Mouse (Mus musculus): ENCODE data around the gene Palld.

The Palld gene

GRCm38 (mm10) chr8:61628938-61629630 is 273.4 kb downstream of the Palld start:
- Histone ChIP-seq H3K9me3 (ENCODE audit: low read length) (no peaks in the 10 kb centered on the region), H3K4me3 (replicated peaks; ENCODE audit: low read length) (no peak overlapping the region), H3K4me1 (replicated peaks; ENCODE audit: low read depth, low read length) (peaks cover 11% of the 10 kb centered on the region), H3K27me3 (ENCODE audit: insufficient read depth, low read length) (no peaks in the 10 kb centered on the region), H3K36me3 (ENCODE audit: insufficient read depth, low read length) (no peaks in the 10 kb centered on the region)
- TF ChIP-seq CTCF (conservative IDR thresholded peaks at IDR 0.05; ENCODE audit: low read length) (no peak), NANOG (IDR thresholded peaks at IDR 0.05; ENCODE audit: borderline replicate concordance, low read length) (no peak), POU5F1 (IDR thresholded peaks at IDR 0.05; ENCODE audit: borderline replicate concordance, low read length) (no peak)

- TF ChIP-seq POU5F1 (IDR thresholded peaks at IDR 0.05; ENCODE audit: borderline replicate concordance, low read length) (no peak), NANOG (IDR thresholded peaks at IDR 0.05; ENCODE audit: borderline replicate concordance, low read length) (no peak), CTCF (conservative IDR thresholded peaks at IDR 0.05; ENCODE audit: low read length) (no peak)
- no peak overlapping the region for H3K4me3 ChIP-seq (replicated peaks; ENCODE audit: low read length)
- H3K36me3 ChIP-seq (ENCODE audit: insufficient read depth, low read length), result no peaks in the 10 kb centered on the region
- no peaks in the 10 kb centered on the region for H3K27me3 ChIP-seq (ENCODE audit: insufficient read depth, low read length)
- no peaks in the 10 kb centered on the region for H3K9me3 ChIP-seq (ENCODE audit: low read length)
- peaks cover 11% of the 10 kb centered on the region for H3K4me1 ChIP-seq (replicated peaks; ENCODE audit: low read depth, low read length)
Observed at GRCm38 (mm10) chr8:61626246-61626952, 276.1 kb downstream of the Palld start.

GRCm38 (mm10) chr8:61625656-61626210 is 276.8 kb downstream of the Palld start:
- peaks cover 11% of the 10 kb centered on the region for H3K4me1 ChIP-seq (replicated peaks; ENCODE audit: low read depth, low read length)
- H3K4me3 ChIP-seq (replicated peaks; ENCODE audit: low read length), result no peak overlapping the region
- no peaks in the 10 kb centered on the region for H3K36me3 ChIP-seq (ENCODE audit: insufficient read depth, low read length)

GRCm38 (mm10) chr8:61623485-61624417 is 278.7 kb downstream of the Palld start:
- H3K9me3 ChIP-seq (ENCODE audit: low read length), result no peaks in the 10 kb centered on the region
- peaks cover 11% of the 10 kb centered on the region for H3K4me1 ChIP-seq (replicated peaks; ENCODE audit: low read depth, low read length)
- no peak for TF ChIP-seq CTCF (conservative IDR thresholded peaks at IDR 0.05; ENCODE audit: low read length)
- TF ChIP-seq POU5F1 (IDR thresholded peaks at IDR 0.05; ENCODE audit: borderline replicate concordance, low read length), result no peak
- TF ChIP-seq NANOG (IDR thresholded peaks at IDR 0.05; ENCODE audit: borderline replicate concordance, low read length), result no peak
- no peaks in the 10 kb centered on the region for H3K36me3 ChIP-seq (ENCODE audit: insufficient read depth, low read length)
- no peaks in the 10 kb centered on the region for H3K27me3 ChIP-seq (ENCODE audit: insufficient read depth, low read length)
- peak overlapping the region; percentile 49 for H3K4me3 ChIP-seq (replicated peaks; ENCODE audit: low read length)

More at GRCm38 (mm10) chr8:61625656-61626210, 276.8 kb downstream of the Palld start:
- no peaks in the 10 kb centered on the region for H3K9me3 ChIP-seq (ENCODE audit: low read length)
- TF ChIP-seq NANOG (IDR thresholded peaks at IDR 0.05; ENCODE audit: borderline replicate concordance, low read length), result no peak
- no peak for TF ChIP-seq POU5F1 (IDR thresholded peaks at IDR 0.05; ENCODE audit: borderline replicate concordance, low read length)
- TF ChIP-seq CTCF (conservative IDR thresholded peaks at IDR 0.05; ENCODE audit: low read length), result no peak
- H3K27me3 ChIP-seq (ENCODE audit: insufficient read depth, low read length), result no peaks in the 10 kb centered on the region

- TF ChIP-seq POU5F1 (IDR thresholded peaks at IDR 0.05; ENCODE audit: borderline replicate concordance, low read length), result no peak
- TF ChIP-seq NANOG (IDR thresholded peaks at IDR 0.05; ENCODE audit: borderline replicate concordance, low read length), result no peak
- no peak for TF ChIP-seq CTCF (conservative IDR thresholded peaks at IDR 0.05; ENCODE audit: low read length)
- Histone ChIP-seq H3K4me3 (replicated peaks; ENCODE audit: low read length) (no peak overlapping the region), H3K36me3 (ENCODE audit: insufficient read depth, low read length) (no peaks in the 10 kb centered on the region), H3K4me1 (replicated peaks; ENCODE audit: low read depth, low read length) (peaks cover 11% of the 10 kb centered on the region), H3K9me3 (ENCODE audit: low read length) (no peaks in the 10 kb centered on the region), H3K27me3 (ENCODE audit: insufficient read depth, low read length) (no peaks in the 10 kb centered on the region)
Observed at GRCm38 (mm10) chr8:61621300-61621699, 281.2 kb downstream of the Palld start.

GRCm38 (mm10) chr8:61617651-61618050 is 284.8 kb downstream of the Palld start:
- TF ChIP-seq CTCF (conservative IDR thresholded peaks at IDR 0.05; ENCODE audit: low read length) (no peak), NANOG (IDR thresholded peaks at IDR 0.05; ENCODE audit: borderline replicate concordance, low read length) (no peak), POU5F1 (IDR thresholded peaks at IDR 0.05; ENCODE audit: borderline replicate concordance, low read length) (no peak)
- Histone ChIP-seq H3K27me3 (ENCODE audit: insufficient read depth, low read length) (no peaks in the 10 kb centered on the region), H3K4me1 (replicated peaks; ENCODE audit: low read depth, low read length) (no peaks in the 10 kb centered on the region), H3K36me3 (ENCODE audit: insufficient read depth, low read length) (no peaks in the 10 kb centered on the region), H3K4me3 (replicated peaks; ENCODE audit: low read length) (no peak overlapping the region), H3K9me3 (ENCODE audit: low read length) (no peaks in the 10 kb centered on the region)

- H3K4me1 ChIP-seq (replicated peaks; ENCODE audit: low read depth, low read length), result no peaks in the 10 kb centered on the region
- H3K36me3 ChIP-seq (ENCODE audit: insufficient read depth, low read length), result no peaks in the 10 kb centered on the region
- no peak for TF ChIP-seq CTCF (conservative IDR thresholded peaks at IDR 0.05; ENCODE audit: low read length)
- no peak for TF ChIP-seq POU5F1 (IDR thresholded peaks at IDR 0.05; ENCODE audit: borderline replicate concordance, low read length)
- TF ChIP-seq NANOG (IDR thresholded peaks at IDR 0.05; ENCODE audit: borderline replicate concordance, low read length), result no peak
- no peak overlapping the region for H3K4me3 ChIP-seq (replicated peaks; ENCODE audit: low read length)
- H3K27me3 ChIP-seq (ENCODE audit: insufficient read depth, low read length), result no peaks in the 10 kb centered on the region
- no peaks in the 10 kb centered on the region for H3K9me3 ChIP-seq (ENCODE audit: low read length)
Observed at GRCm38 (mm10) chr8:61617049-61617448, 285.4 kb downstream of the Palld start.

Measured in E14TG2a.4 (cell line).